Mouse (Mus musculus) spleen, adult 18-20 months (tissue): ENCODE data around the gene Ap1s2.
A peak's percentile ranks its signal among the peaks of the same experiment; 100 is the strongest.

Experiments used
- DNase-seq, 2 experiments: peaks; one replicate each; pipeline ENCODE4 v3.0.0; 2022; ENCODE audit warnings: mixed read lengths in 2 of 2

Ap1s2 gene

GRCm38 (mm10) chrX:163908337-163909250, at the start of gene Ap1s2:
Gene Ap1s2 (plus strand): TSS chrX:163909017.
- peak; percentile 90 to 92 for DNase-seq

GRCm38 (mm10) chrX:163867711-163868379, 41.0 kb upstream of the Ap1s2 start:
- DNase-seq, result no peak

GRCm38 (mm10) chrX:163868659-163869278, 40.0 kb upstream of the Ap1s2 start:
- no peak for DNase-seq

- no peak for DNase-seq
Observed at GRCm38 (mm10) chrX:163875932-163876331, 32.9 kb upstream of the Ap1s2 start.

GRCm38 (mm10) chrX:163876636-163877035, 32.2 kb upstream of the Ap1s2 start:
- DNase-seq, result no peak

- DNase-seq, result no peak
Observed at GRCm38 (mm10) chrX:163879039-163879438, 29.8 kb upstream of the Ap1s2 start.

GRCm38 (mm10) chrX:163879461-163879860, 29.4 kb upstream of the Ap1s2 start:
- no peak for DNase-seq

- DNase-seq, result no peak
Observed at GRCm38 (mm10) chrX:163885539-163885981, 23.3 kb upstream of the Ap1s2 start.

GRCm38 (mm10) chrX:163897354-163897753, 11.5 kb upstream of the Ap1s2 start:
- DNase-seq, result no peak

- no peak for DNase-seq
Observed at GRCm38 (mm10) chrX:163899431-163900020, 9.3 kb upstream of the Ap1s2 start.

GRCm38 (mm10) chrX:163906861-163907260, 2.0 kb upstream of the Ap1s2 start:
- no peak for DNase-seq

- DNase-seq, result no peak
Observed at GRCm38 (mm10) chrX:163908003-163908336, 847 bp upstream of the Ap1s2 start.

- peak; percentile 45 to 48 for DNase-seq
Observed at GRCm38 (mm10) chrX:163909381-163909780, 564 bp downstream of the Ap1s2 start.

GRCm38 (mm10) chrX:163912791-163913190, 4.0 kb downstream of the Ap1s2 start:
- peak; percentile 12 to 49 for DNase-seq

- DNase-seq, result no peak
Observed at GRCm38 (mm10) chrX:163929550-163929949, 20.7 kb downstream of the Ap1s2 start.

- no peak for DNase-seq
Observed at GRCm38 (mm10) chrX:163934731-163935130, 25.9 kb downstream of the Ap1s2 start.

GRCm38 (mm10) chrX:163938587-163938986, 29.8 kb downstream of the Ap1s2 start:
- DNase-seq, result no peak

- no peak for DNase-seq
Observed at GRCm38 (mm10) chrX:163944381-163944780, 35.6 kb downstream of the Ap1s2 start.

GRCm38 (mm10) chrX:163951618-163952017, 42.8 kb downstream of the Ap1s2 start:
- no peak for DNase-seq

GRCm38 (mm10) chrX:163957381-163957780, 48.6 kb downstream of the Ap1s2 start:
- no peak for DNase-seq

GRCm38 (mm10) chrX:163957803-163958466, 49.1 kb downstream of the Ap1s2 start:
- peak; percentile 40 to 68 for DNase-seq

GRCm38 (mm10) chrX:163958467-163958875, 49.7 kb downstream of the Ap1s2 start, which contains the start of gene Zrsr2:
Gene Zrsr2 (minus strand): TSS chrX:163958661.
- peak; percentile 68 to 80 for DNase-seq
